Mouse (Mus musculus): ENCODE measurements around the gene Hip1r.

DNA sequence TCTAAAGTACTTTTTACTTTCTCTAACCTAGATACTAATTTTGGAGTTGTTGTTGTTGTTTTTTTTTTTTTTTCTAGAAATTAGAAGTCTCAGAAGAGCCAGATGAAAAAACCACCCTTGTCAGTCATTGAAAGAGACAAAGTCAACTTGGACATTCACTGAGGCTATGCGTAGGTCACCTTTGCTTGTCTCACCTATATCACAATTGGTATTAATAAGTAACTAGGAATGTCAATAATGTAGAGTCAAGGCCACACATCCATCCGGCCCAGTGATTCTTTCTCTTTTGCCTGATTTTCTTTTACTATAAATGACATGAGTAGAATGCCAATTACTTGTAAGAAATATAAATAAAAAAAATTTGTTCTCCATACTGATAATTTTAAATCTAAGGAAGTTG, 6.7 kb upstream of the Hip1r start:
- TF ChIP-seq POLR2A (IDR thresholded peaks at IDR 0.05; ENCODE audit: borderline replicate concordance, control insufficient read depth, low read depth, low read length) (no peak), CTCF (IDR thresholded peaks at IDR 0.05; ENCODE audit: control insufficient read depth, insufficient read depth, low read length) (no peak)

All from bone marrow, adult 2 months (tissue).